Comparison of ENCODE assay signal across 7 mouse cellular contexts in genomic region chr13:37830874-37831311, GRCm38 (mm10). TPM values are rescaled to one million over a fixed set of nuclear protein-coding genes. Genes with fewer than 3 reads are reported as not detected.
DNase-seq lines count a peak whose midpoint lies in the region; ATAC-seq lines count a peak whose summit lies in the region.

No protein-coding gene starts in this region.

- ATAC-seq in intestine, embryonic 15.5 days, result peak; percentile 22; the same call in 1 of the 2 replicates
- no peak for ATAC-seq in cerebellum, adult (ENCODE audit: insufficient number of reproducible peaks, low FRiP score, low TSS enrichment)

- no peak overlapping the region for H3K9ac ChIP-seq in intestine, embryonic 15.5 days

- peaks cover 33% of the 10 kb centered on the region for H3K4me1 ChIP-seq in intestine, embryonic 15.5 days (replicated peaks)
- peaks cover 73% of the 10 kb centered on the region for H3K4me1 ChIP-seq in midbrain, embryonic 10.5 days

- H3K27me3 ChIP-seq in intestine, embryonic 15.5 days (replicated peaks), result no peaks in the 10 kb centered on the region
- H3K27me3 ChIP-seq in midbrain, embryonic 10.5 days (ENCODE audit: low read depth, poor library complexity, severe bottlenecking), result peaks cover 63% of the 10 kb centered on the region

- H3K9me3 ChIP-seq in intestine, embryonic 15.5 days, result no peaks in the 10 kb centered on the region
- no peaks in the 10 kb centered on the region for H3K9me3 ChIP-seq in midbrain, embryonic 10.5 days (replicated peaks)

- 38% methylated on average over 4 of the region's 4 CpGs for WGBS in intestine, embryonic 15.5 days
- 8% methylated on average over 4 of the region's 4 CpGs for WGBS in midbrain, embryonic 10.5 days

- peak; percentile 44 for DNase-seq in kidney, adult 9 months
- DNase-seq in kidney, adult 8-10 months, result no peak
- peak; percentile 42 for DNase-seq in R1 (ENCODE audit: low read depth, low spot score)
- DNase-seq in lung, postnatal 4 days, result peak; percentile 39 to 67
- DNase-seq in midbrain, embryonic 10.5 days (ENCODE audit: low spot score), result no peak

- H3K27ac ChIP-seq in intestine, embryonic 15.5 days, result peak overlapping the region; percentile 59
- H3K27ac ChIP-seq in midbrain, embryonic 10.5 days (replicated peaks), result no peak overlapping the region

- H3K4me2 ChIP-seq in intestine, embryonic 15.5 days (replicated peaks), result peak overlapping the region; percentile 28

- no peaks in the 10 kb centered on the region for H3K36me3 ChIP-seq in intestine, embryonic 15.5 days
- no peaks in the 10 kb centered on the region for H3K36me3 ChIP-seq in midbrain, embryonic 10.5 days

- H3K4me3 ChIP-seq in intestine, embryonic 15.5 days (replicated peaks), result no peak overlapping the region
- no peak overlapping the region for H3K4me3 ChIP-seq in midbrain, embryonic 10.5 days

RNA-seq across cellular contexts. Expression of gene Rreb1, which starts 52.7 kb away (rescaled TPM):
- polyA plus RNA-seq in intestine, embryonic 15.5 days (2015; fragmentation: Nextera tagmentation; extraction: Ambion mirVana), result 16.1 and 16.5 TPM in 2 replicates
- polyA plus RNA-seq in midbrain, embryonic 10.5 days (2016; fragmentation: Nextera tagmentation; extraction: Ambion mirVana), result 4.5 and 4.8 TPM in 2 replicates

Comparison
In these comparisons a context has a peak if more than half of its experiments do, and no peak if none do; other contexts are left out.
1. DNase-seq: peak in kidney, adult 9 months (single experiment), R1 (single experiment) and lung, postnatal 4 days (2 of 2); none in kidney, adult 8-10 months (0 of 2) and midbrain, embryonic 10.5 days (single experiment).